Mouse (Mus musculus) heart, adult 9 months (tissue): ENCODE data around the gene Mcrip1.

Experiments used
- DNase-seq, 2 experiments: peaks; one replicate each; pipeline ENCODE4 v3.0.0; 2022; ENCODE audit warnings: low spot score in 2 of 2

The Mcrip1 gene

DNA sequence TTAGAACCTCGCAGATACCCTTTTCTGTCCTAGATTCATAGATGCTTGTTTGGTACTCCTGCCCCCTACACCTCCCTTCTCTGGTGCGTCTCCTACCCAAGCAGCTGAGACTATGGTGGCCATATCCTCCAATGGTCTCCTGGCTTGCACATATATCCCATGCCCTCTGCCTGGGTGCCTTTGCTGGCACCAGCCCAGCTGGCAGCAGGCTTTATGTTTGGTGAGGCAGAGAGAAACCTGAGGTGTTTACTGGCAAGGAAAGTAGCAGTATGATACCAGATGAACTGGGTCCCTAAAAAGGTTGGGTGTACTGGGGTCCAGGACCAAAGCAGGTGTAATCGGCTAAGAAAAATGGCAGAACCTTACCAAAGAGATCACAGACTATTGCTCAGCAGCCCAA, 3.6 kb downstream of the Mcrip1 start:
- no peak for DNase-seq

- DNase-seq, result no peak
These were observed 7.2 kb downstream of the Mcrip1 start for GRCm38 (mm10) chr11:120542376-120542775.

- DNase-seq, result peak; percentile 43 to 69
These were observed 7.6 kb downstream of the Mcrip1 start for GRCm38 (mm10) chr11:120541907-120542306.

- DNase-seq, result no peak
These were observed 10.1 kb downstream of the Mcrip1 start for GRCm38 (mm10) chr11:120539285-120540014.

GRCm38 (mm10) chr11:120538955-120539284, 10.6 kb downstream of the Mcrip1 start:
- no peak for DNase-seq

GRCm38 (mm10) chr11:120538485-120538884, 11.0 kb downstream of the Mcrip1 start:
- peak; percentile 80 to 84 for DNase-seq

DNA sequence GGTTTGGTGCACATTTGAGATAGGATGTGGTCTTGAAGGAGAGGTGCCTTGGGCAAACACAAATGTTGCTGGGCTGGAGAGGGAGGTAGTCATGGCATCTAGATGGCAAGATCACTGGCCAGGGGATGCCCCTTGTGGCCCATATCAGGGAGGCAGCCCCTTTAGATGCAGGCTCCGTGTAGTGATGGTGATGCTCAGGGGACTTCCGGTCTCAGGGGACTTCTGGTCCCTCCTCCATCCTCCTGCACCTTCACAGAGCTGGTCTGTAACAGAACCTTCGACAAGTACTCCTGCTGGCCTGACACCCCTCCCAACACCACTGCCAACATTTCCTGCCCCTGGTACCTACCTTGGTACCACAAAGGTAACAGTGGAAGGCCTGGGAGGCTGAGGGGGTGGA, 13.7 kb downstream of the Mcrip1 start:
- no peak for DNase-seq

GRCm38 (mm10) chr11:120535145-120535544, 14.4 kb downstream of the Mcrip1 start:
- no peak for DNase-seq

- DNase-seq, result no peak
These were observed 15.4 kb downstream of the Mcrip1 start for GRCm38 (mm10) chr11:120534093-120534492.

- no peak for DNase-seq
These were observed 17.9 kb downstream of the Mcrip1 start for GRCm38 (mm10) chr11:120531646-120532045.

DNA sequence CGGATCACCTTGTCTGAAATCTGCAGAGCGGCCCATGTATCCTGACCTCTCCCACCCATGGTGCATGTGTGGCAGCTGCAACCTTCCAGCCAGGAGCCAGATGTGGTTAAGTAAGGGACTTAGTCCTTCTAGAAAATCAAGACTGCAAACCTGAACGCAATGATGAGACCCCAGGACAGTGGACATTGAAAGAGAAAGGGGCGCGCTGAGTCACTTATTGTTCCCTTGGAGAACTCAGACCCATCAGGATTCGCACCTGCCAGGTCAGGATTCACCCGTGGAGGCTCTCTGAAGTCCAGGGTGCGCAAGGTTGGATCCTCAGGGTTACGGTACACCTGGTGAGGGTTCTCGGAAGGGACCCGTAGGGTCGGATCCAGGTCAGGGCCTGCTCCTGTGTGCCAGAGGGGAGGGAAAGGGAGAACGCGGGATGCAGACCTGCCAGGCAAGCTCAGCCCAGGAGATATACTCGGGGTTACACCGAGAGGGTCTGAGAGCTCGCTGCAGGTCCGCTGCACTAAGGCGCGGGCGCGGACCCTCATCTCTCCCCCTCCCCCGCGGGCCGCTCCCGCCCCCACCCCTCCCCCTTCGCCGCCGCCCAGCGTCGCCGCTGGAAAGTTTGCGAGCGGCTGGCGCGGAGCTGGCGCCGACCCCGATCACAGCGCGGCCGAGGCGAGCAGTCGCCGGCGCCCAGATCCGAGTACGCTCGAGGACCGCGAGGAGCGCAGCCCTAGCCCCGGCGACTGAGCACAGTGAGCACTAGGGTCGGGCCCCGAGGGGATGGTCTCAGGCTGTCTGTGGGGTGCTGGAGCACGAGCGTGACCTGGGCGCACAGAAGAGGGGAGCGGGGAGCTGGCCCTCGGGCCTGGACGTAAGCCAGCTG, 19.2 kb downstream of the Mcrip1 start, which contains the start of gene Gcgr:
Gene Gcgr (plus strand): TSS at position 615 of the 880 bp plus-strand sequence.
- no peak for DNase-seq

GRCm38 (mm10) chr11:120528903-120529302, 20.6 kb downstream of the Mcrip1 start:
- no peak for DNase-seq

DNA sequence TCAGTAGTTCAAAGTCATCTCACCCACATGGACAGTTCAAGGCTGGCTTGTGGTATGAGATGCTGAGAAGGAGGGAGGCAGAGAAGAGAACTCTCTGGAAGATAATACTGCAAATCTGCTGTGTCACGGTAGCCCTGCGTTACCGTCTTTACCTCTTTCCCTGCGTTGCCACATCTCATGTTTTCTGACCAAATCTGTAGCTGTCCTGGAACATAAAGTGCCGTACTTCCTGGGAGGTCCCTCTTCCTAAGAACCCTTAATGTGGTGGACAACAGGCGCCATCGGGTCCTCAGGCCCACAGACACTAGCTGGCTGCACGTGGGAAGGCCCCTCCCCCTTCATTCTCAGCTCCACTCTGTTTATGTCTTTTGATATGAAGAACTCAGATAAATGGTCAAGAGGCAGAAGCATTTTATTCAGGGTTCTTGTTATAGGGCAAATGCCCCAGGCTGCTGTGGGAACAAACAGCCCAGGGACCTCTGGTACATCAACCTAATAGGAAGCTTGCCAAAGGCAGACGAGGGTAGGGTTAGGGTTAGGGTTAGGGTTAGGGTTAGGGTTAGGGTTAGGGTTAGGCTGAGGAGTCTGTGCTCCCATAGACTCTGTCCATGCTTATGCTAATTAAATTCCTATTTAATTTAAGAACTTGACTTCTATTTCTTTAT, 21.7 kb downstream of the Mcrip1 start:
- no peak for DNase-seq

GRCm38 (mm10) chr11:120525959-120526358, 23.6 kb downstream of the Mcrip1 start:
- DNase-seq, result no peak

GRCm38 (mm10) chr11:120522581-120522980, 26.9 kb downstream of the Mcrip1 start:
- DNase-seq, result no peak

DNA sequence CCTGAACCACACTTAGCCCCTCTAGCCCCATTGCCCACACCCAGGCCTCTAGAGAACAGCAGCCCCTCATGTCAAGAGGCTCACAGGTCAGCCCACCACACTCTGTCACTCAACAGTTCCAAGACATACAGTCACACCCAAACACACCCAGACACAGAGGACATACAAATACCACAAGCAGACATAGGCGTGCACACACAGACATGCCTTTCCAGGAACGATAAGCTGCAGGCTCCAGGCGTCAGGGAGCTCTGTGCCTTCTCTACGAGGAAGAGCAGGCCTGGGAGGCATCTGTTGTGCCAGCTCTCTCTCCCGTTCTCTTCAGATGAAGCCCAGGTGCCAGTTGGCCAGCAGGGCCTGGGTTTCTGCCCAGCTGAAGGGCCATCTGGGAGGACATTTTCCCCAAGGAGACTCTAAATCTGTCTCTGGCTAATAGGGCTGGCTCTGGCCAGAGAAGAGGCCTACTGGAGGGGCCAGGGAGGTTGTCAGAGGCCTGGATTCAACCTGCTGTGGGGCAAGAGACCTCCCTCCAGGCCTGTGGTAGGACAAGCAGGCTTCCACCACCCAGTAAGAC, 28.5 kb downstream of the Mcrip1 start:
- DNase-seq, result peak; percentile 67 to 79

DNA sequence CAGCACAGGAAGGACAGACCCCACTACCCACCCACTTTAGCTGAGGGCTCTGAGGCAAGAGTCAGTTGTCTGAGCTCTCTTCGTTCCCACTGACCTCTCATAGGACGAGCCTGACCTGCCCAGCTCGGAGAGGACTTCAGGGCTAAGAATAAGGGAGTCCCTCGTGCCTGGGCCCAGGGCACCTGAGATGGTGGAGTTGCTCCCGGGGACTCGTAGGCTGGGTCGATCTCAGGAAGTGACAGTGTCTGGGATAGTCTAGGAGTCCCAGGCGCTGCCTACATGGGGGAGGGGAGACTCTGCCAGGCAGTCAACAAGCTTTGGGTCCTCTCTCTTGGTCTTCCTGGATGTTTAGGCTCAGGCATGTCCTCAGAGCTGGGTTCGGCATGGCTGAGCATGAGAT, 29.0 kb downstream of the Mcrip1 start:
- DNase-seq, result no peak

DNA sequence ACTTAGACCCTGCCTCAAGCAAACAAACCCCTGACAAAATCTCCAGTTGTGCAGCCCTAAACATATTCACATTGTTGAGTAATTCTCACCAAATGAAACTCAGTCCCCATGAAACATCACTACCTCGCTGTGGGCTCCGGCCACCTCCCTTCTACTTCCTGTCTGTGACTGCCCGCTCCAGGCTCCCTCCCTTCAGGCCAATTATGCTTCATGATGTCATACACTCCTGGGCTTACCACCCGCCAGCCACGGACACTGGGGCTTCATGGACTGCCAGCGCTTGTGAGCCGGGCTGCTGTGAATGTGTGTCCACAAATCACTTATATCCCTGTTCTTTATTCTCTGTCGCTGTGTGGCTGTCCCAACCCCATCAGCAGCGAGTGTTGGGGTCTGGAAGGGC, 29.8 kb downstream of the Mcrip1 start:
- peak; percentile 82 to 86 for DNase-seq

DNA sequence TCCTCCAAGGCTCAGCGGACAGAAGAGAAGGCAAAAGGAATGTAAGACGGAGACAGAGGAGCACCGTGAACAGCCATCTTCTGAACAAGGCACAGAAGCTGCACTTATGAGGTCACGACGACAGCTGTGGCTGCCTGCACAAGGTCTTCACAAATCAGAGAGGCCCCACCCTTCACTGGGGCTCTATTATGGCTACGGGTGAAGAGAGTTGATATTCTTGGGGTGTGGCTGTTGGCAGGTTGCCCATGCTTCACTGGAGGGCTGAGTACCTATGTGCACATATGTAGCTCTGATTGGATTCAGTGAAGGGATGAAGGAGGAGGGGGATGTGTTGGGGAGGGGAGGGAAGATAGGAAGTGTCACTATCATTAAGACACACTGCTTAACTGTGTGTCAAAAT, 31.0 kb downstream of the Mcrip1 start:
- no peak for DNase-seq

GRCm38 (mm10) chr11:120518027-120518426, 31.5 kb downstream of the Mcrip1 start:
- peak; percentile 78 to 84 for DNase-seq

DNA sequence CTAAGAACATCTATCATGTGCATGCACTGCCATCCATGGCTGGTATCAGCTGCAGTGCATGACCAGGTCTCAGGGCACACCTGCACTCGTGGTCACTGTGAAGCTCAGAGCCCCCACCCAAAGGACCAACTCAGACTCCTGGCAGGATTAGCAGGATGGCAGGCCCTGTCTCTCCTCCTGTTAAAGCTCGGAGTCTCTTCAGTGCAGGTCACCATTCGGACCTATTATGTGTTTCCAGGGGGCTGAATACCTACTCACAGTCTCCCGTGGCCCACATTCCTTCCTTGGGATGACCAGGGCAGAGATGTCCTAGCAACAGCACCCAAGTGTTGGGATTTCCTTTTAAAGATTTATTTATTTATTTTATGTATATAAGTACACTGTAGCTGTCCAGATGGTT, 32.4 kb downstream of the Mcrip1 start:
- no peak for DNase-seq

GRCm38 (mm10) chr11:120515611-120516010, 33.9 kb downstream of the Mcrip1 start:
- peak; percentile 84 to 85 for DNase-seq
